Mouse (Mus musculus) cerebellum, postnatal 36 days (tissue): ENCODE measurements around the gene Fam178b.
"Not testable (repeated sequence)": the region's sequence is repeated elsewhere in the genome, so short reads cannot be mapped to it uniquely, and the experiment has no call there.

Source experiments
- DNase-seq, 2 experiments: peaks; one replicate each; pipeline ENCODE4 v3.0.0; 2021 to 2022; ENCODE audit warnings: mixed read lengths in 2 of 2

Gene Fam178b

GRCm38 (mm10) chr1:36671260-36671659 is 11.7 kb downstream of the Fam178b start:
- DNase-seq = no peak

- DNase-seq = no peak
Observed at GRCm38 (mm10) chr1:36670256-36670655, 12.7 kb downstream of the Fam178b start.

GRCm38 (mm10) chr1:36668007-36668406 is 15.0 kb downstream of the Fam178b start:
- DNase-seq = not testable (repeated sequence)

- DNase-seq = no peak
Observed at GRCm38 (mm10) chr1:36665934-36666333, 17.0 kb downstream of the Fam178b start.

- DNase-seq = no peak
Observed at GRCm38 (mm10) chr1:36665165-36665723, 17.7 kb downstream of the Fam178b start.

- DNase-seq = peak; percentile 45 to 60
Observed at GRCm38 (mm10) chr1:36664457-36664856, 18.5 kb downstream of the Fam178b start.

GRCm38 (mm10) chr1:36658621-36659399 is 24.2 kb downstream of the Fam178b start:
- no peak for DNase-seq

GRCm38 (mm10) chr1:36657658-36658415 is 25.1 kb downstream of the Fam178b start:
- DNase-seq = no peak

- no peak for DNase-seq
Observed at GRCm38 (mm10) chr1:36656233-36656632, 26.8 kb downstream of the Fam178b start.

GRCm38 (mm10) chr1:36655039-36655438 is 27.9 kb downstream of the Fam178b start:
- no peak for DNase-seq

GRCm38 (mm10) chr1:36647631-36648030 is 35.4 kb downstream of the Fam178b start:
- DNase-seq = no peak

- DNase-seq = no peak
Observed at GRCm38 (mm10) chr1:36646285-36646684, 36.7 kb downstream of the Fam178b start.

GRCm38 (mm10) chr1:36644615-36645007 is 38.4 kb downstream of the Fam178b start:
- DNase-seq = no peak

GRCm38 (mm10) chr1:36643957-36644614 is 38.9 kb downstream of the Fam178b start:
- no peak for DNase-seq

- DNase-seq = peak; percentile 62 to 74
Observed at GRCm38 (mm10) chr1:36635826-36636485, 47.0 kb downstream of the Fam178b start.

GRCm38 (mm10) chr1:36634940-36635339 is 48.0 kb downstream of the Fam178b start:
- DNase-seq = peak; percentile 67 to 69

- DNase-seq = no peak
Observed at GRCm38 (mm10) chr1:36633920-36634319, 49.1 kb downstream of the Fam178b start.

- no peak for DNase-seq
Observed at GRCm38 (mm10) chr1:36632846-36633245, 50.1 kb downstream of the Fam178b start.

GRCm38 (mm10) chr1:36632090-36632489 is 50.9 kb downstream of the Fam178b start:
- DNase-seq = no peak

- DNase-seq = no peak
Observed at GRCm38 (mm10) chr1:36631391-36631790, 51.6 kb downstream of the Fam178b start.

GRCm38 (mm10) chr1:36630053-36630739 is 52.8 kb downstream of the Fam178b start:
- no peak for DNase-seq

- no peak for DNase-seq
Observed at GRCm38 (mm10) chr1:36628585-36628984, 54.4 kb downstream of the Fam178b start.
